Mouse (Mus musculus): ENCODE data around the gene Mia.

Gene Mia

DNA sequence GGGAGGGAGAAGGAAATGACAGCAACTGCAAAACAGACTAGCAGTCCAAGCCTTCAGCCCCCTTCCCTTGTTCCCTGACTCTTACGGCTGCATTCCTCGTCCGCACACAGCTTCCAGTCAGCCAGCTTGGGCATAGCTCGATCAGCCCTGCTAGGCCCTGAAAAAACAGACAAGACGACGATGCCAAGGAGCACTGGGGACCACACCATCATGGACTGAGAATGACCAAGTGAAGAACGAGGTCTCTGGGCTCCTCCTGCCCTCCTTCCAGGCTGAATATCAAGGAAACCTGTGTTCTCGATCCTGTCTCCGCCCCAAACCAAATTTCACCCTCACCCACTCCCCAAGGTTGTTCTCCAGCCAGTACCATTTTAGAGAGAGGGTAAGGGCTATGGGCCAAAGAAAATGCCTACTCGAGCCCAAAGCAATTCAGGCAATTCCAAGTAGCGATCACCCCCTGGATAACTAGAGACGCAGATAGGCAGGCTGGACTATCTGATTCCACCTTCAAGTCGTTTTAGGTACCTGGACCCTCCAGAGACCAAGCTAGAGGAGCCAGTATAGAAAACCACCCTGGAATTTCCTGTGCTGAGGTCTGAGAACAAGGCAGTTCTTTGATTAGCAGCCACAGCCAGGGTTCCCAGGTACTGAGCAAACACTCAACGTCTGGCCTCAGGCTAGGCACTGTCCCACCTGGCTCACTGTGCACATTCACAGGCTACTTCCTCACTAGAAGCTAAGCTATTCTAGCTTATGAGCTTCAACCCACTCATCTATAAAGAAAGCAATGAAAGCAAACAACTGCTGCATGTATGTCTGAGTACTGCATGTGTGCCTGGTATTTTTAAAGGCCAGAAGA, at the start of gene Mia, which contains the start of gene Gm21983:
Gene Mia, minus strand, starts transcription at position 321 of the 859 bp plus-strand sequence.
Gene Gm21983, minus strand, starts transcription at position 250 of the 859 bp plus-strand sequence.
- DNase-seq (ENCODE audit: extremely low read depth, low read depth, low spot score): no peak

DNA sequence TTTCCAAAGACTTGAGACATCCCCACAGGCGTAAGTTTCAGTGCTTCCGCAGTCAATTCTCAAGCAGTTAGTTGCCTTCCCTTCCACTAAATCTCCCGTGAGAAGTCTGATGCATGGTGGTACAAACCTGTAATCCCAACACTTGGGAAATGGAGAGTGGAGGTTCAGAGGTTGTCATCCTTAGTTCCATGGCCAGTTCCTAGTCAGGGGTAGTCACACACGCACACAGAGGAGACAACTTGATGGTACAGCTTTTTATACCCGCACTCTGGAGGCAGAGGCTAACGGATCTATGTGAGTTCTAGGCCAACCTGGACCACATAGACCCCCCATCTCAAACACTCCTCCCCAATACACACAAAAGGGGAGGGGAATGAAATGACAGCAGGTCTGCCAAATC, 47.9 kb upstream of the Mia start:
- DNase-seq (ENCODE audit: extremely low read depth, low read depth, low spot score): no peak

DNA sequence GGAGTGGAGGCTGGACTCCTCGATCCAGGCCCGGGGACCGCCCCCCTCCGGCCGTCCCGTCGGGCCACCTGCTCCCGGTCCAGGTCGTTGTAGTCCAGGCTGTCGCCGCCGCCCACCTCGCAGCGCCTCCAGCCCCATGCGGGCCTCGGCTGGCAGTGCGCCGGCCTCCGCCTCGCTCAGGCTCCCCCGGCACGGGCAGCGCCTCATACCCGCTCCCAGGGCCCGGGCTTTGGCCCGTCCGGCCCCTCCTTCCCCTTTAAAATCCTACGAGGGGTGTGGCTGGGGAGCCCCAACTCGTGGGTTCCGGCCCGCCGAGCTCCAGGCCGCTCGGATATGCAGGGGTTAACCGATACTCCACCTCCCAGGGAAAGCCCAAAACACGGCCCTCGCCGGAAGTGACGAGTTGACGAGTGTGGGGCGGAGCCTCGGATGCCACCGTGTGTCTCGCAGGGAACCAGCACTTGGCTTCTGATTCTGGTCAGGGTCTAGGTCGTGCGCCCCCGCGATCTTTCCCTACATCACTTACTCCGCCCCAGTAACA, 47.4 kb upstream of the Mia start, which contains the start of gene Itpkc:
Gene Itpkc, minus strand, starts transcription at position 381 of the 541 bp plus-strand sequence.
- peak; percentile 54 for DNase-seq (ENCODE audit: extremely low read depth, low read depth, low spot score)

DNA sequence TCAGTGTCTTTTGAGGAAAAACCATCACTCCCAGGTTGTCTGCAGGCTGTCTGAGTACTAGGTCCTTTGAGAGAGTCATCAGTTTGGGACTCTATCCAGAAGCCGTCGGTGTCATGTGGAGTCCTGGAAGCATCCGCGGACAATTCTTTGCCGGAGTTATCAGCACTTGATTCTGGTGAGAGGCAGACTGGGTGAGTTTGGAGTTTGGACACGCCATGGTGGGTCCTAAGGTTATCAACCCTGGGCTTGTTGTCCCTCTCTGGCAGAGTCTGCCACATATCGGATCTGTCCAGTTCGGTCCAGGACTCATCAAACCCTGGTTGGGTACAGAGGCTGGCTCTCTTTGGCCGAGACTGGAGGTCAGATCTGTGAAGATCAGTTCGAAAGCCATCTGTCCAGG, 46.7 kb upstream of the Mia start:
- no peak for DNase-seq (ENCODE audit: extremely low read depth, low read depth, low spot score)

DNA sequence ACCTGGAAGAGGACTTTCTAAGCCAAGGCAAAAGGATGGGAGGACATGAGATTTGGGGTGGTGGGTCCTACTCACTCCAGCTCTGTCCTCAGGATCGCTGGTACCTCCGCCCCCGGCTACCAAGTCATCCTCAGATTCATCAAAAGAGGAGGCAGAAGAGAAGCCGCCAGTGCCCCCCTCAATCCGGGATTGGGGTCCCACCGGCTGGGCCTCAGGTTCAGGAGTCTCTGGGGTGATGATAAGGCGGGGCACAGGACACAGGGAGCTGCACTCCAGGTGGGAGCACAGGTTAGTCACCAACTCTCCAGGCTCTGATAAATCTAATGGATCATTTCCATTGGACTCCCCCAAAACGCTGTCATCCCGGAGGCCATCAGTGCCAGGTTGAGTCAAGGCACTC, 46.3 kb upstream of the Mia start:
- no peak for DNase-seq (ENCODE audit: extremely low read depth, low read depth, low spot score)

DNA sequence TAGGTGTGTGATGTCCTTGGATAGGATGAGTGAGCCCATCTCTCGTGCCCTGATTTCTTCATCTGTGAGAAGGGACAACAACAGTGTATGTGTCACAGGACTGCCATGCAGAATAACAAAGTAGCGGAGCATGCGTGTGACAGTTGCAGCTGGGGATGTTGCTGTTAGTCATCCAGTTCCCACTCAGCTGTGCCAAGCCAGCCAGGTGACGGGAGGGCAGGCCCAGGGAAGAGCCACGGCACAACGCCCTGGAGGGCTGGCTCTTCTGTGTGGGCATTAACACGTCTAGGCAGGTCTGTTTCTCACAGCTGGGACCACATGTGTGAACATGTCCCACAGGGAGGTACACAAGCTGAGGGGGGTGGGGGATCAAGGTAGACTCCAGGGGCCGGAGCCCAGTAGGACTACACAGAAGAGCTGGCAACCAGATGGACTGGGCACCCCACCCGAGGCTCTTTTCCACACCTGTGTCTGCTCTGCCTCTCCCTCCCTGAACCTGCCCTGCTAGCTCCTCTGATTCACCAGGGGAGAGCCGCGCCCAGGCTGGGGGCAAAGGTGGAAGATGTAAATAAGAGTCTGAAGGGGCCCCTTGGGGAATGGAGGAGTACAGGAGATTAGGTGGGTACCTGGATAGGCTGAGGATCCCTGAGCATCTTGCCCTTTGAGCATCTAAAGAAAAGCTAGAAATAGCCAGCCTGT, 44.1 kb upstream of the Mia start:
- DNase-seq (ENCODE audit: extremely low read depth, low read depth, low spot score): peak; percentile 84

DNA sequence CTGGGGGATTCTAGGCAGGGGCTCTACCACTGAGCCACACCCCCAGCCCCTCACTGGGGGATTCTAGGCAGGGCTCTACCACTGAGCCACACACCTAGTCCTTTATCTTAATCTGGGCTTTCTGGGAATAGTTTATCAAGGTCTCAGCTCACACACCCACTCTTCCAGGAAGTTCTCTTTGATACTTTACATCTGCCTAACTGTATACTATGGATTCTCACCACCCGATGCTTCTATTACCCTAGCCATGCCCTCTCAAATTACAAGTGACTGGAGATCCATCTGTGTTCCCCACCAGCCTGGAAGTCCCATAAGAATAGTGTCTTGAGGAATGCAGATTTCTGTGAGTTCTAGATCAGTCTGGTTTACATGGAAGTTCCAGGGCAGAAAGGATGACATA, 41.6 kb upstream of the Mia start:
- DNase-seq (ENCODE audit: extremely low read depth, low read depth, low spot score): no peak

DNA sequence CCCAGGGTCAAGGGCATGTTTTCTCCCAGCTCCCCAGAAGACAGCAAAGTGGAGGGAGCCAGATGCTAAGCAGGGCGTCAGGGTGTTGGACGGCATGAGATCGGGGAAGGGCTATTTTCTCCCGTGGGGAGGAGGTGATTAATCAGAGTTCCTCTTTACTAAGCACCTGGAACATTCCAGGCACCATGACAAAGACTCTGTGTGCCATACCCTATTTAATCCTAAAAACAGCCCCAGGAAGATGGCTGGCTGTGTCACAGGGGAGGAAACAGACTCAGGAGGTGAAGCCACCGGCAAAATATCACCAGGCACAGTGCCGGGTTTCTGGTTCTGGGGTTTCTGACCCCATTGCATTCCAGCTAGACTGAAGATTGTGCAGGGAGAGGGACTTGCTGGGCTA, 41.0 kb upstream of the Mia start:
- DNase-seq (ENCODE audit: extremely low read depth, low read depth, low spot score): peak; percentile 74

DNA sequence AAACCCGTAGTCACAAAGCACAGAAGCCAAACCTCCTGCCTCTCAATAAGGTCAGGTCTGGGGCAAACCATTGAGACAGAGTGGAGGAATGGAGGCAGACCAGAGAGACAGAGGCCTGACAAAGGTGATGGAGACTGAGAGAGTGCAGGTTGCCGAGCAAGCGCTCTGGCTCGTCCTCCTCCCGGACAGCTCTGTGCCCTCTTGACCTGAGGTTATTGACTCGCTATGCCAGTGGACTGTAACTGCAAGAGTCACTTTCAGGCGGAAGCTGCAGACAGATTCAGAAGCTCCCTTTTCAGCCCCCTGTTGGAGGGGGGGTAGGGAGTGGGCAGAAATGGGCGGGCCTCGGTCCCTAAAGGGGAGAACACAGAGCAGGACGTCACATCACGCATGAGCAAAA, 39.0 kb upstream of the Mia start:
- DNase-seq (ENCODE audit: extremely low read depth, low read depth, low spot score): no peak

DNA sequence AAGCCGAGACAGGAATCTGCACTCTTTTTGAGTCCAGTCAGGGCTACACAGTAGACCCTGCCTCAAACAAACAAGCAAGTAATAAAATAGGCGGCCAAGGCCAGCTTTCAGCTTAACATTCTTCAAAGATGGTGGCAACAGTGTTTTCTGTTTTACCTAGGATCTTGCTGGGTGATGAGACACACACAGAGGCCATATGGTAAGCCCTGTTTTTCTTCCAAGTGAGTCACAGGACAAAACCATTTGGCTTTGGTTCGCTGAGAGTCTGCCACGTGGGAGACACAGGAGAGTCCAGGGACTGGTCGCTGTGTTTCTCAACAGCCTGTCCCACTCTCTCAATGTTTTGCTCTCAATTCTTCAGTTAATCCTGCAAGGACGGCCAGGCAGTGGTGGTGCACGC, 37.6 kb upstream of the Mia start:
- DNase-seq (ENCODE audit: extremely low read depth, low read depth, low spot score): no peak

DNA sequence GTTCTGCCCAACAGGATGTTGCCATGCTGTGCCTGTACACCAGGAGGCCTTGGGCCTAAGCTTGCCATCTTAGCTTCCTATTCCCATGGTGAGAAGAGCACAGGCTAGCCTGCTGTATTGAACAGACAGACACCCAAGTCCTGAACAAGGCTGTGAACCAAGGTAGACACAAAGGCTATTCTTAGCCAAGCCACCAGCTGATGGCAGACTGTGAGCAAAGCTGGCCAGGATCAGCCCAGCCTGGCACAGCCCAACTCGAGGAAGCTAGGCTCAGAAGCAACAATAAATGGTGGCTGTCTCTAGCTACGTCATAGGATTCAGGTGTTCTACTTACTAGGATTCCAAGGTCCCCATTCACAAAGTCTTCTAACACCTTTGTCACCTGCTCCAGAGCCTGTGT, 31.7 kb upstream of the Mia start:
- DNase-seq (ENCODE audit: extremely low read depth, low read depth, low spot score): no peak

DNA sequence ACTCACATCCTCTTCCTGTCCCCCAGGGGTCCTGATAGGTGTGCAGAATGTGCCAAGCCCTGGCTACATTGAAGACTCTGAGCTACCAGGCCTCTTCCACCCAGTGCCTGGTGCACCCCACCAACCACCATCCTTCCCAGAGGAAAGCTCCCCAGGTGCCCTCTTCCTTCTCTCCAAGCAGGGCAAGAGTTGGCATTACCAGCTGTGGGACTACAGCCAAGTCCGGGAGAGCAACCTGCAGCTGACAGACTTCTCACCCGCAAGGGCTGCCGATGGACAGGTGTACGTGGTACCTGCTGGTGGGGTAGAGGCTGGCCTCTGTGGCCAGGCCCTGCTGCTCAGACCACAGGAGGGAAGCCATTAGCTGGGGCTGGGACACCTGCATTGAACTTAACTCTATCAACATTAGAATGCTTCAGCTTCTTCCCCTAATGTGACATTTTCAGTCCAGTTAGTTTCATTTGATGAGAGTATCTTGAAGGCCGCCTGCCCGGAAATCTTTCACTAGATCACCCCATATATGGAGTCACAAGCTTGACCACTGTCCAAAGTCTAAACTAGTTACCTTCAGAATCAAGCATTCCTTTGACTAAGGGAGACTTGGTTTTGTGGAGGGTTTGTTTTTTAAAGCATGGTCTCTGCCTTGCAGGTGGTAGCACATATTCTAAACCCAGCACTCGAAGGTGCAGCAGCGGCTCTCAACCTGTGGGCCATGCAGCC, 22.9 kb upstream of the Mia start:
- DNase-seq (ENCODE audit: extremely low read depth, low read depth, low spot score): no peak

DNA sequence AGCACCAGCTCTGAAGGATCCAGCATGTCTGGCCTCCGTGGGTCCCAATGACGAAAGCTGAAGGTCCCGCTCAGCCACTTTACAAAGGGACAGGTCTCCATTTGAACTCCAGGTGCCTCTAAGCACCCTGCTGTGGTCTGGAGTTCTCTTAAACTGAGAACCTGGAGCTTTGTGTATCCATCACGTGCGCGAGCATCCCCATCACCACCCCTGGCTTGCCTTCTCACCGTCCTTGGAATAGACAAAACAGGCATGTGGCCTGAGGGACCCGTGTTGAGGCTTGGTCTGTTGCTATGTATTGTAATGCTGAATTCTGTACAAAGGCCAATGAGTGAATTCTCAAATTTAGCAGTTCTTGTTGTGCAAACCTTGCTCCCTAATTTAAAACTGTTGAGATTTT, 17.8 kb upstream of the Mia start:
- DNase-seq (ENCODE audit: extremely low read depth, low read depth, low spot score): no peak

DNA sequence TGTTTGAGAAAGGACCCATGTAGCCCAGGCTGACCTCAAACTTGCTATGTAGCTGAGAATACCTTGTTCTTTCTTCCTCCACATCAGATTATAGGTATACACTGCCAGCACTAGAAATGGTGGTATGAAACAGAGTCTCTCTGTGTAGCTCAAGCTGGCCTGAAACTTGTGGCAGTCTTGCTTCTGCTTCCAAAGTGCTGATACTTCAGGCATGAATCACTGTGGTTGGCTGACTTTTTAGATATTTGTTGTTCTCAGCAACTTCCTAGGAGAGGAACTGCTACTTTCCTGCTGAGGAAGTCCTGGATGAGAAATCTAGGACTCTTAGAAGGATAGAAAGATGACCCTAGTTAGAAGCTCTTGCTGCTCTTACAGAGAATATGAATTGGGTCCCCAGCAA, 17.4 kb upstream of the Mia start:
- no peak for DNase-seq (ENCODE audit: extremely low read depth, low read depth, low spot score)

DNA sequence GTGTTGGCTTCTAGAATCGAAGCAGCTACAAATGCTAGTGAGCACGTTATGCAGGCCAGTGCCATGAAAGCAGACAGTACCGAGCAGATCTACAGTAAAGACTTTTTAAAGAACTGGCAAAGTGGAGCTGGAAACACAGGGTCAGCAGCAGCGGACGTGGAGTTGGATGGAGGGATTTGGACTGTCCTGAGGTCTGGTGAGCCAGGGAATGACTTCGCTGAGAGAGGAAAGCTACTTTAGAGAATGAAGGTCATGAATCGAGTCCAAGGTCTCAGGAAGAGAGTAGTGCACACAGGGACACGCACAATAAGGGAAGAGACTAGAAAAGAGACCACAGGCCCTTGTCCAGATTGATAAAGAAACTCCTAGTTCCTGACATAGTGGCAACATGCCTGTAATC, 16.7 kb upstream of the Mia start:
- no peak for DNase-seq (ENCODE audit: extremely low read depth, low read depth, low spot score)

DNA sequence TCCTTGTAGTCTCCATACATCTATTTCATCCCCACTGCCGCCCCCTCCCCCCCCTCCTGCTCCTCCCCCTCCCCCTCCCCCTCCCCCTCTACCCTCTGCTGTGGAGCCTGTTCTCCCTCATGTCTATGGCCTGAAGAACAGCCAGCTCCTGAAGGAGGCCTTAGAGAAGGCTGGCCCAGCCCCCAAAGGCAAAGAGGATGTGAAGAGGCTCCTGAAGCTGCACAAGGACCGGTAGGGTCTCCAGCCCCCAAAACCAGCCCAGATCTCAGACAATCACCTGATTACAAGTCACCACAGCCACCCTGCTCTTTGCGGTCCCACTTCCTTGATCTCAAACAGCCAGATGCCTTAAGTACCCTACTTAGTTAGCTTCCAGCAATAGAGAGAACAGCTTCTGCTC, 16.2 kb upstream of the Mia start:
- no peak for DNase-seq (ENCODE audit: extremely low read depth, low read depth, low spot score)

DNA sequence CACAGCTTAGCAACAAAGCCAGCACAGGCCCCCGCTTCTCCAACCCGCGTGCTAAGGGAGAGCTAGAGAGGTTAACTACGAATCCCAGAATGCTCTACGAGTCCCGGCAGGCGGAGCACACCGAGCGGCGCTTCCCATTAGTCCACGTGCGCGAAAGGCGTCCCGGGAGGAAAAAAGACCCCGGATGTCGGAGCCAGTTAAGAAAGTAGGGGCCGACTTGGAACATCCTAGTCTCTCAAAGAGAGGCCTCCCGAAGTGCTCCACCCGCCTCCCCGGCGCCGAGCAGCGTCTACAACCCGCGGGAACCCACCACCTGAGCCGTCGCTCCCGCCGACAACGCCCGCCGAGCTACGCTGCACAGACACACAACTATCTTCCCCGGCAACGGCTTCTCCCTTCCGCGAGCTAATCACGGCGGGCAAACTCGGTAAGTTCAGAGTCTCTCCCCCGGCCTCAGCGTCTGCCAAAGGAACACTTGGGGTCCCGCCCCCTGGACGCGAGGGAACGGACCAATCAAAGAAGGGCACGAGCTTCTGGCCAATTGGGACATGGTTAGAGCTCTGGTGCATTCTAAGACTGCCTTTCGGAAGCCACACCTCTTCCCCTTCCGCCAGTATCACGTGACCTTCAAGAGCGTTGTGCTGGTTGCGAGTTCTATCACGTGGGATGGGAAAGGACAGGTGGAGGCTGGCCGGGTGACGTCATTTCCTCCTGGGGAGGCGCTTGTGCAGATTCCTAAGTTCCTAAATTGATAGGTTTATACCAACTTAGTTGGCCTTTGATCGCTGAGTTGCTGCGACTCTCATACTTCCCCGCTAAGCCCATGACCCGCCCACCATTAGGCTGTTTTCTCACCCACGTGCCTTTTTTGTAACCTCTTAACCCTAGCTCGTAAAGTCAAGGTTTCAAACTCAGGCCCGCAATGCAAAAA, 15.0 kb upstream of the Mia start, which contains the start of the genes BC024978 and Snrpa:
Gene BC024978, plus strand, starts transcription at position 101 of the 931 bp plus-strand sequence.
Gene Snrpa, minus strand, starts transcription at position 591 of the 931 bp plus-strand sequence.
- DNase-seq (ENCODE audit: extremely low read depth, low read depth, low spot score): peak; percentile 99

DNA sequence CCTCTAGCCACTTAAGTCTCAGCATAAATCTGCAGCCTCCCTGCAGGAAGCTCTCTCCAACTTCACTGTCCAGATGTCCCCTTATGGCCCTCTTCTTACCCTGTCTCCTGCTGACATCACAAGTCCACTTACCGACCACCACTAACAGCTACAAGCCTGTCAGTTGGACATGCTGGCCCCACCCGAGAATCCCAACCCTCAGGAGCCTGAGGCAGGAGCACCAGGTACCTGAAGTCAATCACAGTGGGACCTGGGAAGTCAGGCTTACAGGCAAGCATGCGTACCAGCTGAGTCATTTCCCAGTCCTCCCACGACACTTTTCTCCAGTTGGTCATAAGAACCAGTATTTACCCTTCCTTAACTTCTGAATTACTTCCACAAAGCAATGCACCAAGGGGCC, 12.8 kb upstream of the Mia start:
- no peak for DNase-seq (ENCODE audit: extremely low read depth, low read depth, low spot score)

DNA sequence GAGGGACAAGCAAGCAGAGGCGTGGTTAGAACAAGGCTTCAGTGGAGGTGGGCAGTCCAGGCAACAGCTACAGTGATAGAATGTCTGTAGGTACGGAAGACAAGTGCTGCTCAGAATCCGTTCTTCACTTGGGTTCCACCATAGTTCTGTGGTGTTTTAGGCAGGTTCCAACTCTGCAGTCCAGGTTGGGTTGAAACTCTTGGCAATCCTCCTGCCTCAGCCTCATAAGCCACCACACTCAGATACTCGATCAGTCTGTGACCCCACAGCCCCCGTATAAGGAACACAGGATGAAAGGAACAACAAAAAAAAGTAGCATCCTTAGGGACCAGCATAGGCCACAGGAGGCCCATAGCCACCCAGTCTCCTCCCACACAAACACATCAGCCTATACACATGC, 11.5 kb upstream of the Mia start:
- DNase-seq (ENCODE audit: extremely low read depth, low read depth, low spot score): no peak

DNA sequence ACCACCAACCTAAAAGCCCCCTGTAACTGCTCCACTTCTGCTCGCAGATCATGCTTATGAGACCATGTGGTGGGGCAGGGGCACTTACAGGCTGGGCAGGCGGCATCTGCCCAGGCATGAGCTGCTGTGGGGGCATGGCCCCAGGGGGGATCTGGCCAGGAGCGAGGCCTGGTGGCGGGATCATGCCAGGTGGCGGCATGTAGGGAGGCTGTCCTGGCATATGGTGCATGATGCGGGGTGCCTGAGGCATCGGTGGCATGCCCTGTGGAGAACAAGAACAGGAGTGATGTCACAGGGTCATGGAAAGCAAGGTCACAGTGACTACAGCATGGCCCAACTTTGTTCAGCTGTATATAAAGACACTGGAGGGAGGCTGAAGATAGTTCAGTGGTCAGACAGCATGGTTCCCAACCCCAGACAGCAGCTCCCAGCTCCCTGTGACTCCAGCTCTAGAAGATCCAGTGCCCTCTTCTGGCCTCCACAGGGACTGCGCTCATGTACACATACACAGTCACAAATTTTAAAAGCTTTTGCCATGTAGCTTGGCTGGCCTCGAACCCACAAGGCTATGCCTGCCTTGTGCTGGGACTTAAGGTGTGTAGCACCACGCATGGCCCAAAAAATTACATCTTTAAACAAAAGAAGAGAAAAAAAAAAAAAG, 8.4 kb upstream of the Mia start:
- DNase-seq (ENCODE audit: extremely low read depth, low read depth, low spot score): no peak
